Mouse (Mus musculus) cerebellum, adult 18-20 months (tissue): ENCODE results near the gene Rccd1.

Experiments used
- DNase-seq, 2 experiments: peaks; one replicate each; pipeline ENCODE4 v3.0.0; 2021

Gene Rccd1

DNA sequence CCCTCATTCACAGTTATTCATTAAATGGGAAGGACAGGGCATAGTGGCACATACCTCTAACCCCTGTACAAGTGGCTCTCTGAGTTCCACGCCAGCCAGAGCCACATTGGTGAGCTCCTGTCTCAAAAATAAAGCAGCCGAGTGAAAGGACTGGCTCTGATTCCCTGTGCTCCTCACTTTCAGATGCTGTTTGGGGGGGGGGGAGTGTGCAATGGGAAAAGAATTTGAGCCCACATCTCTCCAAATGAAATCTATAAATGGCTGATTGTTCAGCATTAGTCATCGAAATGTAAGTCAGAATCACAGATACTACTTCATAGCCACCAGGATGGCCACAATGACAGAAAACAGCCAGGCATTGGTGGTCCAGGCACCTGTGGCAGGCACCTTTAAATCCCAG is 27.2 kb downstream of the Rccd1 start:
- no peak for DNase-seq

DNA sequence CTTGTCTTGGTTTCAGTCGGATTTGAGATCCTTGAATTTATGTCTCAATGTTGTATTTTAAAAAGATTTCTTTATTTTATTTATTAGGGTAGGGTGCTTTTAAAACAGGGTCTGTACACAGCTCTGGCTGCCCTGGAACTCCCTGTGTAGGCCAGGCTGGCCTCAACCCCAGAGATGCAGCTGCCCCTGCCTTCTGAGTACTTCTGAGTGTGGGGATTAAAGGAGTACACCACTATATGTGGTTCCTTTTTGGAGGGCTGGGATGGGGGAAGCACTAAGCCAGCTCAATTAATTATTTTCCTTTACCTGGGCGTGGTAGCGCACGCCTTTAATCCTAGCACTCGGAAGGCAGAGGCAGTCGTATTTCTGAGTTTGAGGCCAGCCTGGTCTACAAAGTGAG is 27.8 kb downstream of the Rccd1 start:
- no peak for DNase-seq

DNA sequence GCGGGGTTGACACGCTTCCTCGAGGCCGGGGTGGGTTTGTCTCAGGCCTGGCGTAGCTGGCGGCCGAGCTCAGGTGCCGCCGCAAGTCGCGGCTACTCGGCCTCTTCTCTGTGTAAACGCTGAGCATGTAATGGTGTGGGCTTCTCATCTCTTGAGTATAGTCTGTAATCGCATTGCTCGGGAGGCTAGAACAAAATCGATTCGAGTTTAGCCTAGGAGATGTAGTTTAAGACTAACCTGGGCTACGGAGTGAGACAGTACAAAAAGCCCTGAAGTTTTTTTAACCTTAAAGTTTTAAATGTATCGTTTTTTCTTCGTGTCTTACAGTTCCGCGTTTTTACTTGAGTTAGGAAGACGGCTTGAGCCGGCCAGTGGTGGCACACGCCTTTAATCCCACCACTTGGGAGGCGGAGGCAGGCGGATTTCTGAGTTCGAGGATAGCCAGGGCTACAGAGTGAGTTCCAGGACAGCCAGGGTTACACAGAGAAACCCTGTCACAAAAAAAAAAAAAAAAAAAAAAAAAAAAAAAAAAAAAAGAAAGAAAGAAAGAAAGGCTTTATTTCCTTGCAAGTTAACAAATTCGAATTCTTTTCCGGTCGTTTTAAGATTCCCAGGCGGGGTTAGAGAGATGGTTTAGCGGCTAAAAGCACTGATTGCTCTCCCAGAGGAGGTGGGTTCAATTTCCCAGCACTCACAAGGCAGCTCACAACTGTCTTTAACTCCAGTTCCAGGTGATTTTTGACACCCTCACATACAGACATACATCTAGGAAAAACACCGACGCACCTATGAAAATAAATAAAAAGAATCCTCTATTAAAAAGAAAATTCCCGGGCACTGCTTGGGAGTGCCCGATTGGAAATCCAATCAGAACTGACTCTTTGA is 29.2 kb downstream of the Rccd1 start:
- DNase-seq, result no peak

DNA sequence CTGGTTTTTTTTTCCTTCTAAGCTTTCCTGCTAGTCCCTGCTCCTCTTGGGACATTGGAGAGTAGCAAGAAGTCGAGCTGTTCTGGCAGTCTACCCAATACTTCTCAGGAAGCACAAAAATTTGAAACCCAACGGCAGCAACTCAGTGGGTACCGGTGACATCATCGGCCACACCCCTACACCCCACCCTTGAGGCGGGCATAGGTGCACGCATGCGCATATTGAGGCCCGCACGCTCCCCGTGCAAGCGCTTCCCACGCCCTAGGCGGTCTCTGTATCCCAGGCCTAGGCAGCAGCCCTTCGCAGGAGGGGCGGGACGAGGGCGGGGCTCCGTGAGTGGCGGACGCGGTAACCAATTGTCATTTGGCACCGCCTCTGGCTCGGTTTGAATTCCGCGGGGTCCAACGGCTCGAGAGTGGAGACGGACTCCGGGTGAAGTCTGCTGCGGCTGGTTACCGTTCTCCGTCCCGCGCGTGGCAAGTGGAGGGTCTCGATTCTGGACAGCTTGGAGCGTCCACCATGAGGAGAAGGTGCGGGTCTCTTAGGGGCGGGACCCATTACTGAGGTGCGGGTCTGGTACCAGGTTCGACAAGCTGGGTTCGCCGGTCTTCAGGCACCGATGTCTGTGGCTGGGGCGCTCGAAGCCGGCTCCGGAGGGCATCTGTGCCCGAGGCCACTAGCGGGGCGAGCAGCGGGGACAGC is 30.0 kb downstream of the Rccd1 start, which contains the start of gene Prc1:
Gene Prc1 (plus strand): TSS at position 389 of the 702 bp plus-strand sequence.
- DNase-seq, result peak; percentile 98 to 99

DNA sequence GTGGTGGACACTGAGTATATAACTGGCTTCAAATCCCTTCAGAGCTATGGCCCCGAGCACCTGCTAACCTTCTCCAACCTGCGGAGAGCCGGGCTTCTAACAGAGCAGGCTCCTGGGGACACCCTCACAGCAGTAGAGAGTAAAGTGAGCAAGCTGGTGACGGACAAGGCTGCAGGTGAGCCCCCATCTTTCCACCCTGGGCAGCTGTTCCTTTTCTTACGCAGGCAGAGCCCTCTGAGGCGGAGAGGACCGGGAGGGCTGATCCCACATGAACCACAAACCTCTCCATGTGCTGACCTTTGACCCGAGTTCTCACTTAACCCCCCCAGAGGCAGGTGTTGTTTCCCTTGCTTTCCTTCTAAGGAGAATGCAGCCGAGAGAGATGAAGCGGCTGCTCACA is 36.5 kb downstream of the Rccd1 start:
- no peak for DNase-seq

DNA sequence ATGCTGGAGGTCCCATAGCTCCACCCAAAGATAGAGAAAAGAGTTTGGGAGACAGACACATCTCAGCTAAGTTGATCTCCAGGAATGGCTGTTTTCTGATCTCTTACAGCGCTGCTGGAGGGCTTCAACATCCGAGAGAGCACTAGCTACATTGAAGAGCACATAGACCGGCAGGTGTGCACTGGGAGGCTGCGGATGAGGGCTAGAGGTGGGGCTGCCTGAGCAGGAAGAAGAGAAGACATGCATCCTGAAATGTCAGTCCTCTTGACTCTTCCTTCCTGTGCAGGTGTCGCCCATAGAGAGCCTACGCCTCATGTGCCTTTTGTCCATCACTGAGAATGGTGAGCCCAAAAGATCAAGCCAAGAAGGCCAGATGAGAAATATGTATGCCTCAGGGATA is 38.5 kb downstream of the Rccd1 start:
- DNase-seq, result no peak

DNA sequence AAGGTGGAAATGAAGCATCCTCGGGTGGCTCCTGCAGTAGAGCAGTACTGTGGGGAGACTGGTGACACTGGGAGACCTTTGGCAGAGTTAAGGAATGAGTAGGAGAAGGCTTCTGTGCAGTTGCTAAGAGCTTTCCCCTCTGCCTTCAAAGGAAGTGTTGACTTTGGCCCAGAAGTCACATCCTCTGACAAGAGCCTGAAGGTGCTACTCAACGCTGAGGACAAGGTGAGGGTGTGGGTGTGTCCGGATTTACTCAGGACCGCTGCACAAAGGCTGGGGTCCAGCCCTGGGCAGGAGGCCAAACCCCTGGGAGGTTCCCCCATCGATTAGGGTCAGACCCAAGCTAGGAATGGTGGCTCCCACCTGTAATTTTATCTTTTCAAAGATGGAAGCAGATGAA is 39.9 kb downstream of the Rccd1 start:
- no peak for DNase-seq

DNA sequence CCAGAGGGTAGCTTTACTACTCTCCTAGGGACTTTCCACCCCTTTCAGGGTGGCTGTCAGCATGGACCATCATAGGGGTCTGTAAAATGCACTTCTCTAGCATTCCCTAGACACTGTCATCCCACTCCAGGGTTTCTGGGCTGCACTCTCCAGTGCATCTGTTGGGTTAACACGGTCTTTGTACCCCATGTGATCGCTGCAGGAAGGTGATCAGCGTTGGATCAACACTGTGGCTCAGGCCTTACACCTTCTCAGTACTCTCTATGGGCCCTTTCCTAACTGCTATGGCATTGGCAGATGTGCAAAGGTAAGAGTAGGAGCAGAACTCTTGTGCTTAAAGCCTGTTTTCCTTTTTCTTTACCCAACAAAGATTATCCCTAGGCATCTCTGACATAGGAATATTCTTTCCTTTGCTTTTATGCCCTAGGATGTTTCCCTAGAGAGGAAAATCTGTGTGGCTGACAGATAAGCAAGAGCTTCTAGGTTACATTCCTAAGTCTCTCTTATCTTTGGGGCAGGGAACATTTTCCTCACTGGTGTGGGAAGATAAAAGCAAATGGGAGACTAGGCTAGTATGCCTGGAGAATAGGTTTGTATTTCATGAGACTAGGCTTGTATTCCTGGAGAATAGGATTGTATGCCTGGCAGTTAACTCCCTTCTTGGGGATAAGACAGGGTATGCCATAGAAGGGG is 40.9 kb downstream of the Rccd1 start:
- DNase-seq, result no peak

DNA sequence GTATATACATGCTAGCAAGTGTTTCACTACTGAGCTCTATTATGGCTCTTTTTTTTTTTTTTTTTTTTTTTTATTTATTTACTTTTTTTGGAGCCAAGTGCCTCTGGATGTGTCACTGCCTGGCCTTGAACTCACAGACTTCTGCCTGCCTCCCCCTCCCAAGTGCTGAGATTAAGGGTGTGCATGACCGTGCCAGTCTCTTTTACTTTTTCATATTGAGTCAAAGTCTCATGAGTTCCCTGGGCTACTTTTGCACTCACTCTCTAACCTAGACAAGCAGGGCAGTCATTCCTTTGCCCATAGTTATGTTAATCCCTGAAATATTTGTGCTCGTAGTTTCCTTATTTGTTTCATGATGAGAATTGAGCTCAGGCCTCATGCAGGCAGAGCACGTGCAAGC is 42.6 kb downstream of the Rccd1 start:
- no peak for DNase-seq

DNA sequence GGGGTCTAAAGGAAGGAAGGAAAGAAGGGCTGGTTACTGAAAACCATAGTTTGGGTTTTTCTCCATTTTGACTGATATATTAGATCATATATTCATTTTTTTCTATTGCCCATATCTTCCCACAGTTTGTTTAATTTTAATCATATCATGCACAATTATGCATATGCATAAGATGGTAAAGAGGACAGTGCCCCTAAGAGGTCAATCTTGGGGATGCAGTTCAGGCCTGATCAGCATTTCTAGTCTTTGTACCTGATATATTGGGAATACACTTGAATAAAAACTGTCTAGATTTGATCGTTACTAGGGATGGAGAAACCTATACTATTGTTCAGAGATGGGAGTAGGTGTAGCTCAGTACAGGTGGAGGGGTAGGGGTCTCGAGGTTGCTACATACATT is 43.3 kb downstream of the Rccd1 start:
- no peak for DNase-seq

DNA sequence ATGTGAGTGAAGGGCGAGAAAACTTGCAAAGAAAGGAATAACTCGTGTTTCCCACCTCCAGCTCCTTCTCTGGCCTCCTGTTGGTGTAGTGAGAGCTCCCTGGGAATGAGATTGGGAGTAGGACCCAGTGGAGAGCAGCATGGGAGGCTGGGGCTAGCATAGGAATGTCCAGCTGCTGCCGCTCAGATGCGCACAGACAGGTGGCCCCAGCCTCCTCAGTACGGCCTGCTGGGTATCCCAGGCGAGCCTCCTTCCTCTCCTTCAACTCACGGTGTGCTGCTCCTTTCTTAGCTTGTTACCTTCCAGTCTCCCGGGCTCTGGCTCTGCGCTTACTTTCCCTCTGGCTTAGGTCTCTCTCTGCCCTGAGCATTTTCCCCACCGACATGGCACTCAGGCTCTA is 44.2 kb downstream of the Rccd1 start:
- DNase-seq, result no peak

DNA sequence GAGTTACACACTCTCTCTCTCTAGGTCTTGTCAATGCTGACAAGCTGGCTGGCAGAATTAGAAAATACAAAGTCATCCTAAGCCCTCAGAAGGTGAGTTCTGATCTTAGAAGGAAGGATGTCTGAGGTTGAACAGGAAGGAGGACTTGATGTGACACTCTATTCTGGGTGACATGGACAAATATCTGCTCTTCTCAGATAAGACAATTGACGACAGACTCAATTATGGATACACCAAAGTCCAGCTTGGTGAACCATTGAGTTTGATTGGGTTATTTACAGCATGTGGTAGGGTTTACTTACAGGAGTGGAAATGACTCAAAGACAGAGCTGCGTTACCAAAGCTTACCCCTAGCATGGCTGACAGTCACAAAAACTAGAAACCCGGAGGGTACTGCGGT is 47.9 kb downstream of the Rccd1 start:
- DNase-seq, result no peak

DNA sequence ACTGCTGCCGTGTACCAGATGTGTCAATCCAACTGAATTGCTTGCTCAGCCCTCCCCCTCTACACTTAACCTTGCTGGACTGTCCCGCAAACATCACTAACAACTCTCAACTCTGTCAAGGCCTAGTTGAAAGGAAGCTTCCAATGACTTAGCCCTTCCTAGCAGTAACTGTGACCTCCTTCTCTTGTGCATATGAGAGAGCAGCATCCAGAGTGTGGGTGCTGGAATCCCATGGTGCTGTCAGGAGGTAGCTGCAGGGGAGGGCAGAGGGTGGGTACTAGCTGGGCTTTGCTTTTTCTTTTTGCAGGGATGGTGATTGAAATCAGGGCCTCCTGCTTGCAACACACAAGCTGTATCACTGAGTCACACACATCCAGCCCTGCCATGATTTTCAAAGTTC is 50.8 kb downstream of the Rccd1 start:
- no peak for DNase-seq

DNA sequence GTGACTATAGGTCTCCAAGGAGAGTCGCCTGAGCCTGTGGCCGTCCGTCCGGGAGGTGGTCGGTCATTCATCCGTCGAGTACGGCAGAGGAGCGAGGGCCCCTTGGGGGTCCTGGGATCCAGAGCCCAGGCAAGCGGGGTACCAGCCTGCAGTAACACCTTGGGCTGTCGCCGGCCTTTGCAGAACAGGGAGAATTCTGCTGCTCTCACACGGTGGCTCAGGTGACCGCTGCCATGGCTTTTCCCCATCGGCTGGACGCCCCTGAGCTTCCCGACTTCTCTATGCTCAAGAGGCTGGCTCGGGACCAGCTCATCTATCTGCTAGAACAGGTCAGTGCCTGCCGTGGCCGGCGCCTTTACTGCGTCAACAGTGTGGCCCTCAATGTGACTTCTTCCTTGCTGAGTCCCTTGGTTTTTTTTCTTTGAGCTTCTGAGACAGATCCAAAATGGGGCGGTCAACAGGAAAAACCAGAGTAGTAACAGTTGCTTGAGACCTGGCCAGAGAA is 54.5 kb downstream of the Rccd1 start:
- peak; percentile 61 to 65 for DNase-seq

DNA sequence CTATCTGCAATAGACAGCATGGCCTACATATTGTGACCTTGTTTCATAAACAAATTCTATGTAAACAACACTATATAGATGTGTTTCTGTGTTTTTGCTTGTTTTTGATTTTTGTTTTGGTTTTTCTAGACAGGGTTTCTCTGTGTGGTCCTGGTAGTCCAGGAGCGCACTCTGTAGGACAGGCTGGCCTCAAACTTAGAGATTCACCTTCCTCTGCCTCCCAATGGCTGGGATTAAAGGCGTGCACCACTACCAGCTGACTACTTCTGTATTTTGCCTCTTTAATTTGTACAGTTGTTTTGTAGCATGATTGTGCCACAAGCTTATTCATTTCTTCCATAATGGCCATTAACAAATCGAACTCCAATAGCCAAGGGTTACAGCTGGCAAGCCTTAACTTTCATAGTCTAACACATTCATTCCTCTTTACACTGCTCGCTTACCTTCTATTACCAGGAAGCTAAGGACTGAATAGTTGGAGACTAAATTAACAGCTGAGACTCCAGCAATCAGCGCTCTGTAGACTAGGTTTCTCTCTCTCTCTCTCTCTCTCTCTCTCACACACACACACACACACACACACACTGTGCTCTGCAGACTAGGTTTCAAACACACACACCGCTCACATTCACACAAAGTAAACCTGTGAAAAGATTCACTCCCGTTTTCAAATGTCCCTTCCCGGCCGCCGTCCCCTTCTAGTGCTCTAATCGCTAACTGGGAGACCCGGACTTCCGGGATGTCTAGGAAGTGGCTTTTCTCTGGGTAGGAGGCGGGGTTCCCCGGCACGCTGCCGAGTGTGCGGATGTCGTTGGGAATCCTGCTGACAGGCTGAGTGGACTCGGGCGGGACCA is 55.1 kb downstream of the Rccd1 start, which contains the start of gene Vps33b:
Gene Vps33b (plus strand): TSS at position 753 of the 854 bp plus-strand sequence.
- peak; percentile 96 to 97 for DNase-seq

DNA sequence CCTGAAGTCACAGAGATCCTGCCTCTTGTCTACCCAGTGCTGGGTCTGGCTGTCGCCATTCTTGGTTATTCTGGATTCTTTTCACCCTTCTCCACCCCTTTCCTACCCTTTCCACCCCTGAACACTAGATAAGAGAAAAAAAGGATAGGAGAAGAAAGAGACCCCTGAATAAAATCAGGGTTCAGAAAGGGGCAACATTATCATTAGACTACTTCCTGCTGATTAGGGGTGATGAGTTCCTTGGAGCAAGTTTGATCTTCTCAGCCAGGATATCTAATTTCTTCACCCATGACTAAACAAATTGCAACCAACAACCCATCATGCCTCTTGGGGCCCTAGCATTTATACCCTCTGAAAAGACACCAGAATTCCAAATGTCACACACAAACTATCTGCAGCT is 56.5 kb downstream of the Rccd1 start:
- no peak for DNase-seq

DNA sequence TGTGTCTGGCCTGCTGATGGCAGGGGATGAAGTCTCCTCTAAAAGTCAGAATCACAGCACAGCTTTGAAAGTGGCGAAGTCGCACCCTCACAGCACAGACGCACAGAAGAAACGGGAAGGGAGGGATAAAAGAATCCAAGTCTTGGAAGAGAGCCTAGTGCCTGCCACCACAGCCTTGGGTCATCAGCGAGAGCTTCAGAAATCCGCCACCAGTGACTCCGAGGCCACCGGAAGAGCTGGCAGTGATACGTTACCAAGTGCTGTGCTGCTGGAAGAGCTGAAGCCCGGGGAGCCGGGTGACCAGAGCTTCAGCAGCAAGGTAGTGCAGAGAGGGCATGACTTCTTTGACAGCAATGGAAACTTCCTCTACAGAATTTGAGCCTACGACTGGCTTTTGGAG is 59.6 kb downstream of the Rccd1 start:
- DNase-seq, result no peak

DNA sequence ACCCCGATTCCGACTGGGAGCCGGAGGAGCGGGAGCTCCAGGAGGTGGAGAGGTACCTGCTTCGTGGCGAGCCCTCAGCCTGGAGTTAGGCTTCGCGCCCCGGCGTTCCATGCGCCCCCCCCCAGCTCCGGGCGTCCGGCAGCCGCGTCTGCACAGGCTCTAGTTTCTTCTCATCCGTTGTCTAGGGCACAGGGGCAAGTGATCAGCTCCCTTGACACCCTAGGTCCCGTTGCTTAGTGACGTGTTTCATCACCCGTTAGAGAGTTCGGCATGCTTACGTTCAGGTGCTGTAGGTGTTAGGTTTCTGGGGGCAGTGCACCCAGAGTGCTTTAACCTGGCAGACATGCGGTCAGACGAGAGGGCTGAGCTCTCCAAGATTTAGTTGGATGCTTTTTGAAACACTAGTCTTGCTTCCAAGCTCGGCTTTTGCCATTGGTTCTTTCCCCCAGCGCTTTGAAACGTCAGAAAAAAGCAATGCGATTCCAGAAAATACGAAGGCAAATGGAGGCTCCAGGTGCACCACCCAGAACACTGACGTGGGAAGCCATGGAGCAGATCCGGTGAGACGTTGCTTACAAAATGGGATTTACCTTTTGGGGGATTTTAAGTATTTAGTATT is 62.8 kb downstream of the Rccd1 start:
- DNase-seq, result no peak

DNA sequence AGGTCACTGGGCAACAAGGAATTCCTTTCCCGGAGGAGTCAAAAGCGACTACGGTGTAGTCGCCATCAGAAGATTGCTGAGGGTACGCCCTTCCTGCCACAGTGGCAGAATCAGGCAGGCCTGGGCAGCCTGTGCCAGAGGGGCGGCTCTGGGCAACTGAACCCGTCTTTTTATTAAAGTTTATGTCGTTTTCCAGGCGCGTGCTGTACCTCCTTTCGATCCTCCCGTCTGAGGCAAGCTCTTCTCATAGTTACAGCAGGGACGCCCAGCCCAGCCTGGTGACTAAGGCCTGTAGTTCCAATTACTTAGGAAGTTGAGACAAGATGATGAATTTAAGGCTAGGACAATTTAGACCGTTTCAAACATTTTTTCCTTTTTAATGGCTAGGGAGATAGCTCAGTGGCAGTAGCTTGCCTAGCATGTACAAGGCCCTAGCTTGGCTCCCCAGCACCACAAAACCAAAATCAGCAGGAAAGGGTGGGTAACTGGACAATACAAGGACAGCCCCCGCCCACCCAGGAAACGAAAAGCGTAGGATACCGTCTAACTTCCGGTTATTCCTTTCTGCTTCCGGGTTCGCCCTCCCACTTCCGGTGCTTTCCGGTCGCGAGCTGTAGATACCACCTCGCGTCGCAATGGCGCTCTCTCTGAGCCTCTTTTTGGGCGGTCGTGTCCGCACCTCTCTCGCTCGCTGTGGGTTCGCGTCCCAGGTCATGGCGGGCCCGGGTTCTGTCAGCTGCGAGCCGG is 63.5 kb downstream of the Rccd1 start, which contains the start of gene Ngrn:
Gene Ngrn (plus strand): TSS at position 591 of the 747 bp plus-strand sequence.
- peak; percentile 83 to 88 for DNase-seq

DNA sequence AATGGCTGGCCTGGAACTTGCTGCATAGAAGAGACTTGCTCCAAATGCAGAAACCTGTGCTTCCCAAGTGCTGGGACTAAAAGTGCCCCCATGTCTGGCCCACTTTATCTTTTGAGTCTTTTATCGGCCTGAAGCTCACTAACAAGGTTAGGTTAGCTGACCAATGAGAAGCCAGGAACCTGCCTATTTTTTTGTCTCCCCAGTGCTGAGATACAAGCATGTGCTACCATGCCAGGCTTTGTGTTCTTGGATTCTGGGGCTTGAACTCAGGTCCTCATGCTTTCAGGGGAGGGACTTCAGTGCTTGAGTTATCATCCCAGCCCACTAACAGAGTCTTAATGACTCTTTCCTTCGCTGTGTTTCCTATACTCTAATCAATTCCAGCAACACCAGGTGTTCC is 66.5 kb downstream of the Rccd1 start:
- DNase-seq, result no peak

DNA sequence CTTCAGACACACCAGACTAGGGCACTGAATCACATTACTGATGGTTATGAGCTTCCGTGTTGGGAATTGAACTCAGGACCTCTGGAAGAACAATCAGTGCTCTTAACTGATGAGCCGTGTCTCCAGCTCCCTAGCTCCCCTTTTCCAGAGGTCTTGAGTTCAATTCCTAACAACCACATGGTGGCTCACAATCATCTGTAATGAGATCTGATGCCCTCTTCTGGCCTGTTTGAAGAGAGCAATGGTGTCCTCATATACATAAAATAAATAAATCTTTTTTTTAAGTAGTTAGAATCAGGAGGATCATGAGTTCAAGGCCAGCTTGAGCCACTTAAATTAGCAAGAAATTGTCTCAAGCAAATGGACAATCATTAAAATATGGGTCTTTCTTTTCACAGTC is 68.3 kb downstream of the Rccd1 start:
- no peak for DNase-seq
